In genomic region chr5:139970186-139970631, GRCm38 (mm10) we compare ENCODE assay signal across 9 mouse cellular contexts.
DNase-seq lines count a peak whose midpoint lies in the region; ATAC-seq and TF ChIP-seq lines count a peak whose summit lies in the region.
"Had no signal": no experiment of that assay in that cellular context is flagged by ENCODE, and none has a peak within 500 bp of the region (broad histone marks: within the 10 kb centered on the region; RNA-seq: fewer than 3 reads in every experiment).

No protein-coding gene starts in this region.

- H3K9me3 ChIP-seq in midbrain, embryonic 11.5 days (ENCODE audit: control insufficient read depth, low read length), result no peaks in the 10 kb centered on the region
- no peaks in the 10 kb centered on the region for H3K9me3 ChIP-seq in midbrain, embryonic 13.5 days
- no peaks in the 10 kb centered on the region for H3K9me3 ChIP-seq in forebrain, embryonic 11.5 days (ENCODE audit: control insufficient read depth, low read length)
- H3K9me3 ChIP-seq: G1E had no signal

- H3K9ac ChIP-seq in midbrain, embryonic 11.5 days (ENCODE audit: low read length), result no peak overlapping the region
- H3K9ac ChIP-seq in midbrain, embryonic 13.5 days (replicated peaks), result no peak overlapping the region
- H3K9ac ChIP-seq in forebrain, embryonic 11.5 days (ENCODE audit: low read length), result no peak overlapping the region

- H3K4me1 ChIP-seq in cerebellum, adult 2 months (ENCODE audit: control insufficient read depth, insufficient read depth, low read length), result 0 out of 2 replicates have a peak, but pooled peaks cover 2% of the 10 kb centered on the region
- H3K4me1 ChIP-seq in midbrain, embryonic 11.5 days (ENCODE audit: control insufficient read depth, insufficient read depth, low read length), result no peaks in the 10 kb centered on the region
- 0 out of 2 replicates have a peak, but pooled peaks cover 7% of the 10 kb centered on the region for H3K4me1 ChIP-seq in midbrain, embryonic 13.5 days (replicated peaks)
- no peaks in the 10 kb centered on the region for H3K4me1 ChIP-seq in forebrain, embryonic 11.5 days (replicated peaks; ENCODE audit: control insufficient read depth, insufficient read depth, low read length)

- H3K27me3 ChIP-seq in cerebellum, adult 2 months (ENCODE audit: control insufficient read depth, insufficient read depth, low read length), result no peaks in the 10 kb centered on the region
- peaks cover 3% of the 10 kb centered on the region; the same call in 1 of the 2 replicates for H3K27me3 ChIP-seq in midbrain, embryonic 11.5 days (ENCODE audit: control insufficient read depth, insufficient read depth, low read length)
- H3K27me3 ChIP-seq in midbrain, embryonic 13.5 days, result peaks cover 17% of the 10 kb centered on the region; the same call in 1 of the 2 replicates
- H3K27me3 ChIP-seq in forebrain, embryonic 11.5 days (ENCODE audit: control insufficient read depth, insufficient read depth, low read length), result no peaks in the 10 kb centered on the region

- ATAC-seq in midbrain, embryonic 11.5 days (ENCODE audit: low FRiP score), result 0 out of 2 replicates have a peak, but pooled peaks have one; percentile 19
- ATAC-seq in midbrain, embryonic 13.5 days, result no peak
- ATAC-seq in forebrain, embryonic 11.5 days (replicated peaks; ENCODE audit: low FRiP score), result no peak

- H3K27ac ChIP-seq in cerebellum, adult 2 months (ENCODE audit: insufficient read depth, low read length), result no peak overlapping the region
- no peak overlapping the region for H3K27ac ChIP-seq in midbrain, embryonic 11.5 days (ENCODE audit: low read depth, low read length)
- no peak overlapping the region for H3K27ac ChIP-seq in midbrain, embryonic 13.5 days
- H3K27ac ChIP-seq in forebrain, embryonic 11.5 days (ENCODE audit: low read depth, low read length), result no peak overlapping the region

- no peak overlapping the region for H3K4me2 ChIP-seq in midbrain, embryonic 11.5 days
- H3K4me2 ChIP-seq in midbrain, embryonic 13.5 days (replicated peaks), result no peak overlapping the region
- no peak overlapping the region for H3K4me2 ChIP-seq in forebrain, embryonic 11.5 days (ENCODE audit: low read depth, low read length, severe bottlenecking)

- WGBS in cerebellum, adult 2 months, result 32% methylated on average over 12 of the region's 12 CpGs
- 75% methylated on average over 12 of the region's 12 CpGs for WGBS in midbrain, embryonic 11.5 days
- WGBS in midbrain, embryonic 13.5 days, result 74% methylated on average over 12 of the region's 12 CpGs
- 78% methylated on average over 12 of the region's 12 CpGs for WGBS in forebrain, embryonic 11.5 days

- no peaks in the 10 kb centered on the region for H3K36me3 ChIP-seq in midbrain, embryonic 11.5 days (ENCODE audit: control insufficient read depth, insufficient read depth, low read length)
- no peaks in the 10 kb centered on the region for H3K36me3 ChIP-seq in midbrain, embryonic 13.5 days
- H3K36me3 ChIP-seq in forebrain, embryonic 11.5 days (ENCODE audit: control insufficient read depth, insufficient read depth, low read length), result no peaks in the 10 kb centered on the region
- H3K36me3 ChIP-seq: G1E had no signal

- peak; percentile 25 to 41 for DNase-seq in cerebellum, adult 2 months
- no peak for DNase-seq in cerebellum, adult 11 months
- DNase-seq in midbrain, embryonic 11.5 days (ENCODE audit: low spot score, missing footprints), result peak; percentile 39
- peak; percentile 85 to 87 for DNase-seq in adrenal gland, adult (ENCODE audit: inconsistent age in 2 of 2, low spot score in 1 of 2)
- peak; percentile 22 to 30 for DNase-seq in heart, adult 9 months (ENCODE audit: low spot score in 2 of 2)
- peak; percentile 32 to 45 for DNase-seq in lung, postnatal 4 days
- DNase-seq in forebrain, embryonic 11.5 days (ENCODE audit: low spot score), result no peak

- no peak overlapping the region for H3K4me3 ChIP-seq in cerebellum, adult 2 months (replicated peaks; ENCODE audit: insufficient read depth, low read depth, low read length)
- no peak overlapping the region for H3K4me3 ChIP-seq in midbrain, embryonic 11.5 days (ENCODE audit: low read depth, low read length)
- H3K4me3 ChIP-seq in midbrain, embryonic 13.5 days (replicated peaks), result no peak overlapping the region
- no peak overlapping the region for H3K4me3 ChIP-seq in forebrain, embryonic 11.5 days (ENCODE audit: low read depth, low read length)

- TF ChIP-seq POLR2A in cerebellum, adult 2 months (IDR thresholded peaks at IDR 0.05; ENCODE audit: borderline replicate concordance, insufficient read depth, low read length), result no peak

- peak; percentile 39; the same call in 1 of the 2 replicates for TF ChIP-seq CTCF in cerebellum, adult 2 months (IDR thresholded peaks at IDR 0.05; ENCODE audit: borderline replicate concordance, insufficient read depth, low read depth, low read length)

Comparison
In these comparisons a context has a peak if more than half of its experiments do, and no peak if none do; other contexts are left out.
1. DNase-seq: peak in cerebellum, adult 2 months (2 of 2), midbrain, embryonic 11.5 days (single experiment), adrenal gland, adult (2 of 2), heart, adult 9 months (2 of 2) and lung, postnatal 4 days (2 of 2); none in cerebellum, adult 11 months (single experiment) and forebrain, embryonic 11.5 days (single experiment).